Mouse (Mus musculus) CH12.LX (cell line): ENCODE results near the gene Lrmda. TPM values are rescaled to one million over a fixed set of nuclear protein-coding genes. Genes with fewer than 3 reads are reported as not detected.

ENCODE experiments used
- DNase-seq: peaks from one replicate; pipeline ENCODE4 v3.0.0-alpha.2; 2013; ENCODE audit errors: extremely low read depth
- H3K27ac ChIP-seq: 2 replicates; pipeline ENCODE4 v1.5.1; 2012; ENCODE audit warnings: low read depth, mild to moderate bottlenecking, control low read depth, moderate library complexity; ENCODE audit not compliant: insufficient read depth
- H3K27me3 ChIP-seq: replicated peaks from 2 replicates; pipeline ENCODE3; 2012; ENCODE audit warnings: inconsistent platforms
- H3K36me3 ChIP-seq, 2 experiments: replicated peaks in 1 of 2; 2 replicates each; pipeline versions ENCODE3 to v1.6.1; 2012; ENCODE audit warnings: inconsistent platforms in 1 of 2, low read length in 1 of 2, mild to moderate bottlenecking in 1 of 2, mixed read lengths in 1 of 2, moderate library complexity in 1 of 2; ENCODE audit not compliant: control insufficient read depth in 1 of 2, insufficient read depth in 1 of 2
- H3K4me1 ChIP-seq, 2 experiments: 2 replicates each; pipeline ENCODE4 v1.6.1; 2012; ENCODE audit warnings: inconsistent platforms in 1 of 2, moderate library complexity in 1 of 2; ENCODE audit not compliant: insufficient read depth in 2 of 2, control insufficient read depth in 1 of 2
- H3K4me2 ChIP-seq: 2 replicates; pipeline ENCODE4 v1.6.1; 2012; ENCODE audit warnings: low read depth, mild to moderate bottlenecking, control low read depth; ENCODE audit not compliant: poor library complexity, insufficient read depth, severe bottlenecking
- H3K4me3 ChIP-seq, 3 experiments: fragments of 150-350 bp in 1 of 3; sonication (generic) in 1 of 3; replicated peaks in 1 of 3; 2 replicates each; pipeline versions ENCODE3 to v1.5.1; 2011 to 2012; ENCODE audit warnings: low read depth in 2 of 3, low read length in 2 of 3, mild to moderate bottlenecking in 2 of 3, moderate library complexity in 2 of 3, control low read depth in 1 of 3, improper control_type of control experiment in 1 of 3, inconsistent platforms in 1 of 3, mixed read lengths in 1 of 3; ENCODE audit not compliant: poor library complexity in 1 of 3
- H3K79me2 ChIP-seq: replicated peaks from 2 replicates; pipeline ENCODE4 v1.6.1; 2012; ENCODE audit warnings: mild to moderate bottlenecking, moderate library complexity; ENCODE audit not compliant: control insufficient read depth, poor library complexity, insufficient read depth, severe bottlenecking; ENCODE audit errors: extremely low read depth
- H3K9ac ChIP-seq: 2 replicates; pipeline ENCODE4 v1.6.1; 2012; ENCODE audit warnings: low read depth, mild to moderate bottlenecking, control low read depth, moderate library complexity; ENCODE audit not compliant: insufficient read depth
- H3K9me3 ChIP-seq: replicated peaks from 2 replicates; pipeline ENCODE3; 2012; ENCODE audit warnings: low read length, inconsistent platforms, mixed read lengths
- BHLHE40 ChIP-seq: IDR thresholded peaks from 2 replicates; pipeline ENCODE4 v1.6.1; 2011; ENCODE audit warnings: mild to moderate bottlenecking, low read depth, low read length, improper control_type of control experiment
- CHD1 ChIP-seq: IDR thresholded peaks from 2 replicates; pipeline ENCODE4 v1.6.1; 2012; ENCODE audit warnings: low read depth, low read length, improper control_type of control experiment, inconsistent platforms
- CHD2 ChIP-seq: IDR thresholded peaks from 2 replicates; pipeline ENCODE4 v1.6.1; 2011; ENCODE audit warnings: low read length, improper control_type of control experiment
- E2F4 ChIP-seq: IDR thresholded peaks from 2 replicates; pipeline ENCODE4 v1.6.1; 2011; ENCODE audit warnings: low read depth, low read length, improper control_type of control experiment; ENCODE audit not compliant: insufficient replicate concordance
- ELF1 ChIP-seq: IDR thresholded peaks from 2 replicates; pipeline ENCODE4 v1.6.1; 2014; ENCODE audit warnings: low read depth, mild to moderate bottlenecking, inconsistent platforms, low read length, improper control_type of control experiment
- EP300 ChIP-seq: IDR thresholded peaks from 2 replicates; pipeline ENCODE4 v1.6.1; 2011; ENCODE audit warnings: low read length, improper control_type of control experiment
- ETS1 ChIP-seq: conservative IDR thresholded peaks from 2 replicates; pipeline ENCODE4 v1.6.1; 2012; ENCODE audit warnings: low read depth, mild to moderate bottlenecking, inconsistent platforms, low read length, improper control_type of control experiment, moderate library complexity
- JUN ChIP-seq: IDR thresholded peaks from 2 replicates; pipeline ENCODE4 v1.6.1; 2011; ENCODE audit warnings: low read depth, mild to moderate bottlenecking, low read length, improper control_type of control experiment, moderate library complexity; ENCODE audit not compliant: insufficient read depth
- MAZ ChIP-seq: IDR thresholded peaks from 2 replicates; pipeline ENCODE4 v1.6.1; 2012; ENCODE audit warnings: low read depth, mild to moderate bottlenecking, inconsistent platforms, low read length, improper control_type of control experiment, moderate library complexity
- MEF2A ChIP-seq: IDR thresholded peaks from 2 replicates; pipeline ENCODE4 v1.6.1; 2014; ENCODE audit warnings: low read depth, mild to moderate bottlenecking, inconsistent platforms, low read length, improper control_type of control experiment, borderline replicate concordance
- MXI1 ChIP-seq: IDR thresholded peaks from 2 replicates; pipeline ENCODE4 v1.6.1; 2011; ENCODE audit warnings: mild to moderate bottlenecking, low read depth, low read length, improper control_type of control experiment
- POLR2A ChIP-seq: IDR thresholded peaks from 2 replicates; pipeline ENCODE4 v1.6.1; 2011; ENCODE audit warnings: low read depth, mild to moderate bottlenecking, improper control_type of control experiment, low read length
- POLR2AphosphoS2 ChIP-seq: IDR thresholded peaks from 2 replicates; pipeline ENCODE4 v1.6.1; 2011; ENCODE audit warnings: low read depth, low read length, improper control_type of control experiment
- SIN3A ChIP-seq: IDR thresholded peaks from 2 replicates; pipeline ENCODE4 v1.6.1; 2012; ENCODE audit warnings: low read length, improper control_type of control experiment, inconsistent platforms
- SMC3 ChIP-seq: IDR thresholded peaks from 2 replicates; pipeline ENCODE4 v1.6.1; 2011; ENCODE audit warnings: low read depth, low read length, improper control_type of control experiment
- TBP ChIP-seq: conservative IDR thresholded peaks from 2 replicates; pipeline ENCODE4 v1.6.1; 2011; ENCODE audit warnings: low read depth, low read length, improper control_type of control experiment
- TCF12 ChIP-seq: IDR thresholded peaks from 2 replicates; pipeline ENCODE4 v1.6.1; 2014; ENCODE audit warnings: low read depth, mild to moderate bottlenecking, inconsistent platforms, low read length, improper control_type of control experiment
- UBTF ChIP-seq: IDR thresholded peaks from 2 replicates; pipeline ENCODE4 v1.6.1; 2012; ENCODE audit warnings: low read depth, mild to moderate bottlenecking, inconsistent platforms, low read length, improper control_type of control experiment, moderate library complexity
- ZC3H11A ChIP-seq: IDR thresholded peaks from 2 replicates; pipeline ENCODE4 v1.6.1; 2012; ENCODE audit warnings: low read depth, mild to moderate bottlenecking, inconsistent platforms, low read length, improper control_type of control experiment
- dilution Hi-C: fragments of 300-500 bp; cut with MboI; formaldehyde crosslinking; loops from 2 replicates; pipeline ENCODE4 v1.14.3; 2020; ENCODE audit warnings: low sequenced_read_pairs; ENCODE audit not compliant: extremely low pct_unique_long_range_greater_than_20kb, extremely low pct_ligation_motif_present
- in situ Hi-C: fragments of 300-500 bp; cut with MboI; formaldehyde crosslinking; loops from 3 replicates; pipeline ENCODE4 v1.14.3; 2019; ENCODE audit warnings: low sequenced_read_pairs, low pct_ligation_motif_present, low pct_unique_long_range_greater_than_20kb, mixed read lengths
- polyA plus RNA-seq: library from polyadenylated mRNA; unstranded; fragments of >175 nt; gene quantifications from 2 replicates; pipeline ENCODE4 v1.2.1, GENCODE M21; 2012; ENCODE audit warnings: low read depth; ENCODE audit not compliant: insufficient read length
- total RNA-seq, 2 experiments: library from RNA; depleted of rRNA; stranded (reverse); fragments of 300-350 nt in 1 of 2; fragments of >200 nt in 1 of 2; gene quantifications; 2 replicates each; pipeline ENCODE4 v1.2.3; 2012 to 2014

Gene Lrmda
- total and polyA plus RNA-seq, 3 experiments: 0.89 to 3.7 (median 1.9) TPM

- Histone ChIP-seq H3K4me3 (no peak overlapping the region), H3K4me2 (peak overlapping the region; percentile 52), H3K27ac (no peak overlapping the region), H3K36me3 (no peaks in the 10 kb centered on the region), H3K4me1 (peaks cover 0 to 22% of the 10 kb centered on the region in 2 experiments; a peak in 2 of 4 replicates), H3K79me2 (no peaks in the 10 kb centered on the region), H3K9me3 (peaks cover 8% of the 10 kb centered on the region), H3K9ac (no peak overlapping the region), H3K27me3 (peaks cover 2% of the 10 kb centered on the region)
- in situ Hi-C loops (no loop called here), dilution Hi-C loops (no loop called here)
- no peak for DNase-seq
- TF ChIP-seq SIN3A (no peak), SMC3 (no peak), POLR2A (no peak), MAZ (no peak), UBTF (no peak), MEF2A (no peak), BHLHE40 (no peak)
These were observed 25.2 kb upstream of the Lrmda start for GRCm38 (mm10) chr14:21994061-21994990.

- dilution Hi-C loops: no loop called here
- peak overlapping the region; percentile 8; the same call in 1 of the 2 replicates for H3K9ac ChIP-seq
These were observed 24.3 kb upstream of the Lrmda start for GRCm38 (mm10) chr14:21995031-21995754.

DNA sequence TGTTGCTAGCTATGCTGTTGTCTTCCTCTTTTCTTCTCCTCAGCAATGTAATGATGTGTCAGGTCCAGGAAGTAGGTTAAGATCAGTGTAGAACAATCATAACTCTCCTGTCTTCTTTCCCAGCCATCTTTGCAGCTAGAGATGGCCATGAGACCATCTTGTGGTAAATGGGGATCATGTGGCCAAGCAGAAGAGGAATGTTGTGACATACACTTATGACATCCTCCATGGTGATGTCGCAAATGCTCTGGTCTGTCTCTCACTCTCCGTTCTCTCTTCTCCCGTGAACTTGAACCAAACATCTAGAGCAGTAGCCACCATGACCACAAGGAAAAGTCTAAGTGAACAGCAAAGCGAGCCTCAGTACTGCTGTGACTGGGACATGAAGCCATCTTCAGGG lies 19.9 kb upstream of the Lrmda start:
- peaks cover 0 to 14% of the 10 kb centered on the region in 2 experiments; a peak in 2 of 4 replicates for H3K4me1 ChIP-seq
- TF ChIP-seq ZC3H11A: no peak
- TF ChIP-seq TBP: no peak
- no peak for TF ChIP-seq ELF1
- TF ChIP-seq BHLHE40: no peak
- TF ChIP-seq POLR2AphosphoS2: no peak
- no peak for TF ChIP-seq E2F4
- TF ChIP-seq ETS1: no peak
- TF ChIP-seq MXI1: no peak
- no peak for TF ChIP-seq EP300
- no peak for TF ChIP-seq JUN
- no peak for TF ChIP-seq CHD2
- TF ChIP-seq POLR2A: no peak
- no peaks in the 10 kb centered on the region for H3K36me3 ChIP-seq
- H3K4me3 ChIP-seq: no peak overlapping the region
- H3K9me3 ChIP-seq: no peaks in the 10 kb centered on the region
- no peak overlapping the region for H3K4me2 ChIP-seq
- dilution Hi-C loops (no loop called here), in situ Hi-C loops (no loop called here)
- no peak for DNase-seq
- no peak overlapping the region for H3K9ac ChIP-seq
- peaks cover 2% of the 10 kb centered on the region for H3K27me3 ChIP-seq
- H3K27ac ChIP-seq: no peak overlapping the region
- H3K79me2 ChIP-seq: no peaks in the 10 kb centered on the region

More at GRCm38 (mm10) chr14:21995031-21995754, 24.3 kb upstream of the Lrmda start:
- Histone ChIP-seq H3K4me1 (peaks cover 0 to 22% of the 10 kb centered on the region in 2 experiments; a peak in 2 of 4 replicates), H3K27ac (no peak overlapping the region), H3K79me2 (no peaks in the 10 kb centered on the region), H3K9me3 (peaks cover 3% of the 10 kb centered on the region), H3K4me2 (peak overlapping the region; percentile 52), H3K27me3 (peaks cover 2% of the 10 kb centered on the region), H3K36me3 (no peaks in the 10 kb centered on the region), H3K4me3 (peak overlapping the region; percentile 17 to 65 (median 57))
- TF ChIP-seq CHD1 (no peak), POLR2A (0 out of 2 replicates have a peak, but pooled peaks have one; percentile 30), MAZ (0 out of 2 replicates have a peak, but pooled peaks have one; percentile 31), E2F4 (no peak), TCF12 (0 out of 2 replicates have a peak, but pooled peaks have one; percentile 13), SMC3 (no peak), ELF1 (peak; percentile 74)
- in situ Hi-C loops: no loop called here
- DNase-seq: peak; percentile 49
